Mouse (Mus musculus) spleen, adult 12 weeks (tissue): ENCODE results near the gene Mosmo.
"Not testable (repeated sequence)": the region's sequence is repeated elsewhere in the genome, so short reads cannot be mapped to it uniquely, and the experiment has no call there.

Experiments used
- DNase-seq: peaks from one replicate; pipeline ENCODE4 v3.0.0; 2022; ENCODE audit warnings: low spot score

The Mosmo gene

DNA sequence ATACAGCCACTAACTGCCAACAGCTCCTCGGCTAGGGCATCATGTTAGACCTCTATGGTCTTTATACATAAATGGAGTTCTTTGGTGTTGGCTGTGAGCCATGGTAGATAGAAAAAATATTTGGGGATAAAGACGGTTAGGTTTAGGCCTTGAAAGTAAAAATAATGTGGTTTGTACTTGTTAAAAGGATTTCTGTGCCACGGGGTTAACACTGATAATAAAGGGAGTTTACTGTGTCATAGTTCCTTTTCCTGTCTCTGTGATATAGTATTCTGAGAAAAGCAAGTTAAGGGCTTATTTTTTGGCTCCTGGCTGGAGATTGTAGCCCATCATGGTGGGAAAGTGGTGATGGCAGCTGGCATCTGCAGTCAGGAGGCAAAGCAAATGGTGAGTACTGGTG, 26.5 kb downstream of the Mosmo start:
- no peak for DNase-seq

DNA sequence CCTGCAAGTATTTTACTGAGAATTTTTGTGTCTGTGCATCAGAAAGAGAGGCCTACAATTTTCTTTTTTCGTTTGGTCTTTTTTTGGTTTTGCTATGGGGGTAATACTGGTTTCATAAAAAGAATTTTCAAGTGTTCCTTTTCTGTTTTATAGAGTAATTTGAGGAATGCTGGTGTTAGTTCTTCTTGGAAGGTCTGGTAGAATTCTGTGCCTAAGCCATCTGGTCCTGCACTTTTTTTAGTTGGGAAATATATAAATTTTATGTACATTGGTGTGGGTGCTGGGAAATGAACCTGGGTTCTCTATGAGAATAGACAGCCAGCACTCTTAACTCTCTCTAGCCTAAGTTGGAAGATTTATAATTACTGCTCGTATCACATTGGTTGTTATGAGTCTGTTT, 34.7 kb downstream of the Mosmo start:
- no peak for DNase-seq

DNA sequence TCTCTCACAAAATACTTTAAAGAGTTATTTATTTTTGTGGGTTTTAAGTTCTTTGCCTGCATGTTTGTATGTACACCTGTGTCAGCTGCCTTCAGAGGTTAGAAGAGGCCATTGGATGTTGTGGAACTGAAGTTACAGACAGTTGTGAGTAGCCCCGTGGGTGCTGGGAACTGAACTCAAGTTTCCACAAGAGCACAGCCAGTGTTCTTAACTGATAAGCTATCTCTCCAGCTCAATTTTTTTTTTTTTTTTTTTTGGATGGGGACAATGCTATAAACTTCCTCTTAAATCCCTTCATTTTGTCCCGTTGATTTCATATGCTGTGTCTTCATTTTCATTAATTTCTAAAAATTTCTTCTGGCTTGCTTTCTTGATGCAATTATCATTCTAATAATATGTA, 35.8 kb downstream of the Mosmo start:
- no peak for DNase-seq

DNA sequence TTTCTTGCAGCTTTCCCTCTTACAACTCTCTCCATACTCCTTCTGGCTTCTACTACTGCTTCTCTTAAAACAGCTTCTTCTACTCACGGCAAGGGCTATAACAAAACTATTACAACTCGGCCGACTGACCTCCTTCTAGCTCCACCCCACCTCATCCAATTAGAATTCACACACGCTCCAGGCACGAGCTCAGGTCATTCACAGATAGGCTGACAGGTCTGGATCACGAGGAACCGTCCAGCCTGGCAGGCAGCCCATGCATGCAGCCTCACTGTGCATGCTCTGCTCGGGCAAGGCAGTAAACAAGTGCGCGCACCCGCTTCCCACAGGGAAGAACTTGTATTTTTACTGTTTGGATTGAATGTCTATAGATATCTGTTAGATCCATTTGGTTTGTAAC, 36.5 kb downstream of the Mosmo start:
- DNase-seq, result not testable (repeated sequence)

DNA sequence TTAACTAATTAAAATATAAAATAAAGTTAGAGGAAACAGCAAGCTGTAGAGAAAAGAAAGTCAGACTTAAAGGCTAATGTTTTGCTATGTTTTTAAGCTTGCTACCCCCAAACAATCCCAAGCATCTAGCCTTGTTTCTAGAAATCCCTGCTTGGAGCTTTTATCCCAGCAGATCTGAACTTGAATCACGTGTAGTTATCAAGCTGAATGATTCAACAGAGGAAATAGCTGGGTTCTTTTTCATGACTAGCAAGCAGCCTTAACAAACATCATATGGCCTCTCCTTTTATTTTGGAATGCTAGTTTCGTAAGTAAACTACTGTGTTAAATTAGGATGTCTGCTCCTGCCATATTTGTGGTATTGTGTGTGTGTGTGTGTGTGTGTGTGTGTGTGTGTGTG, 39.8 kb downstream of the Mosmo start:
- no peak for DNase-seq

DNA sequence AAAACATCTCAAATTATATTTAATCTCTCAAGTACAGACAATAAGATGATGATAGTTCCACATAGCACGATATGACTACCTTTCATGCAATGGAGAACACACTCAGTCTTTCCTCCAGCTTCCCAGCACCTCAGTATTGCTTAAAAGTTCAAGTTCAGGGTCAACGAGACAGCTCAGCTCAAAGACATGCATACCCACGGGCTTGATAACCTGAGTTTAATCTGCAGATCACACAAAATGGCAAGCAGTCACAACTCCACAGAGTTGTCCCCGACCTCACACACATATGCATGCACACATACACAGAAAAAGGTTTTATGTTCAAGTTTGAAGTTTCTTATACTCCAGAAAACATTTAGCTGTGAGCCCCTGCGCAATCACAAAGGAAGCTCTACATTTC, 43.6 kb downstream of the Mosmo start:
- no peak for DNase-seq

DNA sequence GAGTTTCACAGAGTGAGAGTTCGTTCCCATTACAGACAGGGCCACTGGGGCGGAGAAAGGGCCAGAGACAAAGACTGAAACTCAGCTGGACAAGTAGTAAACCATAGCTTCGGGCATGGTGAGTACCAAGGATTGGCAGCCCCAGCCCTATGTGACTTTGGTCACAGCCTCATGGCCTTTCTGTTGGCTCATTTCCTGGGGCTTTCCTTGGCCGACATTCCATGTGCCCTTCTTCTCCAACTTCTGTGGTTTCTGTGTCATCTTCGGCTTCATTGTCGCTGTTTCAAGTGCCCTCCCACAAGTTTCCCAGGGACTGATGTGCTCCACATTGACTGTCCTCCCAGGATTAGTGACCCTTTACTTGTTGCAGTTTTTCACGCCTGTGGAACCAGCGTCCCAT, 44.0 kb downstream of the Mosmo start:
- DNase-seq, result no peak

DNA sequence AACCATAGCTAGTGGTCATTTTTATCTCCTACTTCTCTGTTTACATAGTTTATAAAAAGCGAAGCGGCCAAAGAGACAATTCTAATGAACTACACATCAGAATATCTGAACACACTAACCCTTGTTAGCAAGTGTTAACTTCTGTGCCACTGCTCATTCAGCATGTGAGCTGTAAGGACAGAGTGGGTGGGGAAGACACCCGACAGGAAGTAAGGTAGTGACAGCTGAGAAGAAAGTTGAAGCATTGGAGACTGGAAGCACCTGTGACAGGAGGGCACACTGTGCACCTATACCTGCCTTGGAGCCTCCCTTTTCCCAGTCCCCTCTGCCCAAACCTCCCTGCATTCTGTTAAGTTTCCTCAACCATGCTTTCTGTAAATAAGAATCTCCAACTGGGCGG, 44.6 kb downstream of the Mosmo start:
- DNase-seq, result no peak

DNA sequence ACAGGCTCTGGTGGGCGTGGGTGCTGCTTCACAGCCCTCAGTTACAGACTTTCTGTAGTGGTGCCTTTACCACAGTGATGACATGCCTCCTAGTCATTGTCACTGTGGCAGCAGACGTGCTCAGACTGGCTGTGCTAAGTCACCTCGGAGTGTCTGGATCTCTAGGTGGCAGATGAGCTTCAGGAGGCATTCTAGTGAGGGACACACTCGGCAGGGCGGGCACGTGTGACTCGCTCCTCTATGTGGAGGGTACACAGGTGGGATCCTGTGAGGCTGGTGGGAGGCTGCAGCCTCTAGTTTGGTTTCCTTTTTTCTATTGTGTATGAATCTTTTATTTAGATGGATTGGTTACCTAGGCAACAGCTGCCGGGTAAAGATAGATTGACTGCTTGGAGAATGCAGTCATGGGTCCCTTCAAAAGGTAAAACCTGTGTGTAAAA, 45.4 kb downstream of the Mosmo start:
- DNase-seq, result no peak

DNA sequence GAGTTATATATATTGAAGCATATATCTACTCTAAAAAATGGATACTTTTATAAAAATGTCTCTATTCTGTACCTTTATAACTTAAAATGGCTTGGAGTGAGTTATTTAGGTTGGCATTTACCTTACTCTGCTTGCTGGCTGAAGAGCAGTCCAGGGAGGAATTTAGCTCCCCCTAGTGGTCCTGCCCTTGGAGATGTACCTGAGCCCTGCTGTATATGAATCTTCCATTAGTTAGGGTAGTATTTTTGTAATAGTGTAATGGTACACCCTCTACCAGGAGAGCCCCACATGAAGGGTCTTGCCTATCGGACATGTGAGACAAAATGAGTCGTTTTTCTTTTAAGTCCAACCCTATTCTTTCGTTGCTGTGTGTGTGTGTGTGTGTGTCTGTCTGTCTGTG, 50.2 kb downstream of the Mosmo start:
- no peak for DNase-seq

DNA sequence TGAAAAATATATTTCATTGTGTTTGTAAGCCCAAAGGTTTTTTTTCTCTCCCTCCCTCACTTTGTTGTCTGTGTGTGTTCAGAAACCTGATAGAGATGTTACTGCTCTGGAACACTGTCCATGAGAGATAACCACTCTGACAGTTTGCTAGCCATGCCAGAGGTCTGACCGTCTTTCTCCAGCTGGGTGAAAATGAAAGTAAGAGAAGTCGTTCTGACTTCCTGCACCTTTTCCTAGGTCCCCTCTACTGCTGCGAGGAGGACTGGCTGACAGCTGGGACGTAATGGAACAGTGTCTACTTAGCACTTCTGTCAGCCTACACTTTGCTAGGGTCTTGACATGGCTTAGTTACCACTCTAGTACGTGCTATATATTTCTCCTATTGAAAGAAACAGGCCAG, 52.2 kb downstream of the Mosmo start:
- no peak for DNase-seq

DNA sequence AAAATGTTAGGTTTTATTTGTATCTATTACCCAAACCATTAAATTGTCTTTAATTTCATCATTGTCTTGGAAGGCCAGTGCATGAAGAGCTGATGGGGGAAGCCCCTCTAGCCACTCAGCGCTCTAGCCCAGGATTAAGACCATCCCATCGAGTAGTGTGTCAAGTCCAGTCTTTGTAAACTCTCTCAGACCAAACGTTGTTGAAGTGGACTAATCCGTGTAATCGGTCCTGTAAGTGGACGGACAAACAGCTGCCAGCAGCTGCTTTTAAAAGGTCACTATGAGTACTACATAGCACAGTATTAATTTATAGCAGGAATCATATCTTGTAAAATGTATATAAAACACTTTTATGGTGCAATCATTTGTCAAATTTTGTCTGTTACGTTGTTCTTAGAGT, 55.5 kb downstream of the Mosmo start:
- DNase-seq, result no peak

DNA sequence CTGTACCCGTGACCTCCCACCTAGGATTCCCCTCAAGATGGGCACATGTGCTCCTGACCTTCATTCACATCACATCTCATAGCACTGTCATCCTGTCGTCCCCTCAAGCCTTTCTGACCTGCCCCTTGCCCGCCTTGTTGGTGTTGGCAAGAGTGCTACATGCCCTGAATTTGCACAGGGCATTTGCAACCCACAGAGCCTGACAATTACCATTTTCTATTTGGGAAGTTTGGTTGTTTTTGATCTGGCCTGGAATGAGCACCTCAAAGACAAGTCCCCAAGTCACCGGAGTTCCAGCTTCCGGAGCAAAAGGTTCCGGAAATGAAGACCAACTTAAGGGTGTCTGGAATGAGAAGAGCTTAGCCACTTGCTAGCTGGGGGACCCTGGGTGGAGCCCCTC, 61.6 kb downstream of the Mosmo start, which contains the start of gene Vwa3a:
Vwa3a (plus strand) TSS at position 301 of the 400 bp plus-strand sequence.
- no peak for DNase-seq

DNA sequence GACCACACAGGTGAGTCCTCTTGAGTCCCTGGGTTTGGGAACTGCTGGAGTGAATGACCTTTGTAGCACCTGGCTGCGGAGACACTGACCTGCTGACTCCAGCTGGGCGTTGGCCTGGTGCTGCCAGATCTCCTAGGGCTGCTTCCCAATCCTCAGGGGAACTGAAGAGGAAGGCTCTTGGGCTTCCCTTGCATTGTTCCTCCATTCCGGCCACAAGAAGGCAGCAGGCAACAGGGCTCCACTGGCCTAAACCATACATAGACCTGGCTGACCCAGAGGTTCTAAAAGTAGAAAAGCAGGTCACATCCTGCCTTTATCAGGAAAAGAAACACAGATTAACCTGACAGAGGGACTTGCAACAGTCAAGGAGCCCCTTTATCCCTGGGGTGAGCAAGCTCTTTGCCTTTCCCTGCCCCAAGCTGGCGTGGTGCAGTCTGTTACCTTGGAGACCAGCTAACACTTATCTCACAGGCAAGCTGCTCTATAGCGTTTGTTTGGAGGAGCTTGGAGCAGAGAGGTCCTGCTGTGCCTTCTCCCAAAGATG, 62.2 kb downstream of the Mosmo start:
- DNase-seq, result no peak

DNA sequence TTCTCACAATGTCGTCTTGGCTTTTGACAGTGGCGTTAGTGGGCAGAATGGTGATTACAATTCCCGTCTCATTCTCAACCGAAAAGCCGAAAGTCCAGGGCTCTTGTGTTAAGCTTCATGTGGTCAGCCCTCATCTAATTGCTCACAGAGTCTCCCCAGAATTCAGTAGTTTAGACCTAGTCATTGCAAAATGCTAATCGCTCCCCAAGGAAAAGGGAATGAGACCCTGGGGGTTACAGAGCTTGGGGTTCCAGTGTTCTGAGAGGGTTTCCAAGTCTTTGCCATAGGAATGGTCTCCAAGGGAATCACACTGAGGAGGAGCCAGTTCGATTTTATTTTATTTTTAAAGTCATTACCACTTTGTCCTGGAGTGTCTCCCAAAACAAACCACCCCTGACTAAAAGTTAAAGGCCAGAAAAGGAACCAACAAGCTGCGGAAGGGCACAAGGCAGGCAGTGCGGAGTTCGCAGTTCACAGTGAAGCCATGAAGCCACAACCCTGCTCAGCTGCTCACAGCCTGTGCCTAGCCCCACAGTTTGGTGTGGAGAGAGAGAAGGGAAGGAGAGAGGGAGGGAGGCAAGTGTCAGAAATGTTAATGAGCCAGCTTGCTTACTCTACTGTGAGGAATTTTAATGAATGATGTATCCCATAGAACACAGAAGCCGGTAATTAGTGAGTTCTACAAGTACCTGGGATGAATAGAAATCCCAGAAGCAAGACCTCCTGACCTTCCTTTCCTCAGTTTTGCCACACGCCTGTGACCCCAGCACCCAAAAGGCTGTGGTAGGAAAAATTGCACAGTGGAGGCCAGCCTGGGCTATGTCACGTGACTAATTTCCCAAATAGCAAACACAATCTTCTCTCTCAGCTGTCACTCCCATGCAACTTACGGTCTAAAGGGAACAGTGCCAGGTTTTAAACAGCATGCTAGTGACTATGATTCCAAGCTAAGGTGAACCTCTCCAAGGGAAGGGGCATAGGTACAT, 66.2 kb downstream of the Mosmo start:
- DNase-seq, result no peak

DNA sequence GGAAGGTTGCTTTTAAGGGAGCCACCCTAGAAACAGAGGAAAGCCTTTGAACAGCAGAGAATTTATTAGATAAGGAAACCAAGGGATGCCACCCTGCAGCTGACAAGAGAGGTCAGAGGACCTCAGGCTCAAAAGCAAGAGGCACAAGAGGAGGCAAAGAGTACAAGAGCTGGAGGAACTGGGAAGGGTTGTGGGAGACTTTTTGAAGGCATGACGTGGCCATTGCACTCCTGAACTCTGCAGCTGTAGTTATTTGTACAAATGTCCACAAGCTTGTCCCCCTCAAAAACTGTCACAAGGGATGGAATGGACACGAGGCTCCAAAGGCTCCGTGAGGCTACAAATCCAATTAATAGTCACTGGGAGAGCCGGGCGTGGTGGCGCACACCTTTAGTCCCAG, 67.2 kb downstream of the Mosmo start:
- DNase-seq, result no peak

DNA sequence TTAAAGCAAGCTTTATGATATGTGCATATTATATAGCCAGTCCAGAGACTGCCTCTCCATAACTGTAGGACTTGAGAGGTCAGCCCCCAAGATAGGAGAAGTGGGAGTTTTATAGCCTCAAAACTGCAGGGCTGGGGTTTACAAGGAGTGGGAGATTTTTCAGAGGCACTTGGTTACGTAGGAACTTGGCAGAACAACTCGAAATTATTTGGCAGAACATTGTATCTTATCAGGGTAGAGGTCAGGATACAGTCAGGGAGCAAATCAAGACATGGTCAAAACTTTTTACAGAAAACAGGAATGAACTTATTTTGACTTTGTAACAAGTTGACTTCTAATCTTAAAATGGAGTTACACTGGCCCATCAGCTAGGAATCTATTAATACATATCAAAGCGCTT, 68.6 kb downstream of the Mosmo start:
- DNase-seq, result no peak

DNA sequence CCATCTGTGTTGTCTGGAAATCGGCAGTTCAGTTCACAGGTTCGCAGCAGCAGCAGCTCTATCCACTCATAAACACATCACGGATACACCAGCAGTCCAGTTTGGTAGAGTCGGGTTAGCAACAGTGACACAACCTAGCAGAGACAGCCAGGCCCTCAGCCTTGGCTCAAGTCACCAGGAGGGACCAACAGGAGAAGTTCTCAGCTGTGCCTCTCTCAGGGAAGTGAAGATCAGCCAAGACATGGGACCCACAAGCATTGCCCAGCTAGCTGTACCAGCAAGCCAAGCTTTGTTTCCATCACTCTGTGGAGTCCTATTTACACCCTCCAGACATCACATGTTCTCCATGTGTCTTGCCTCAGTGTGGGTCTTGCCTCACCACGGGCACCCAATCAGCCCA, 69.4 kb downstream of the Mosmo start:
- DNase-seq, result no peak

DNA sequence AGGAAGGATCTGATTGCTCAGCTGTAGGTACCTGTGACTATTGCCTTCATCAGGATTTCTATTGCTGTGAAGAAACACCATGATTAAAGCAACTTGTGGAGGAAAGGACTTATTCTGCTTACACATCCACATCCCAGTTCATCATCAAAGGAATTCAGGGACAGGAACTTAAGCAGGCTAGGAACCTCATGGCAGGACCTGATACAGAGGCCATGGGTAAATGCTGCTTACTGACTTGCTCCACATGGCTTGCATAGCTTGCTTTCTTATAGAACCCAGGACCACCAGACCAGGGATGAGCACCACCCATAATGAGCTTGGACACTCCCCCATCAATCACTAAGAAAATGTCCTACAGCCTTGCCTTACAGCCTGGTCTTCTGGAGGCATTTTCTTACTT, 71.1 kb downstream of the Mosmo start:
- DNase-seq, result no peak

DNA sequence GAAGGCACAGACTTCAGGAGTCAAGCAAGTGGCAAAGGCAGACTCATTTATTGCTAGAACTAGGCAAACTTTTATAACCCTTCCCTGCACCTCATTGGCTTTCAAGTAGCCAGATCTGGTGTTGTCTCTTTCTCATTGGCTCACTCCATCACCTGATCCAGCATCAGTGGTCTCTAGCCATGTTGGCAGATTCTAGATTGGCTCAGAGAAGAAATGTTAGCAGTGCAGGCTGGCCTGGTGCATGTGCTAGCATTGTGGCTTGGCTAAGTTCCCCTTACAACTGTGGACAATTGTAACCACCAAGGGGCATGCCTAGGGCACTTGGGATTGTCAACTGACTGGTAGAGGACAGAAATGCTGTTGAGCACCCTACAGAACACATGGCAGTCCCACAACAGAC, 73.9 kb downstream of the Mosmo start:
- DNase-seq, result no peak

DNA sequence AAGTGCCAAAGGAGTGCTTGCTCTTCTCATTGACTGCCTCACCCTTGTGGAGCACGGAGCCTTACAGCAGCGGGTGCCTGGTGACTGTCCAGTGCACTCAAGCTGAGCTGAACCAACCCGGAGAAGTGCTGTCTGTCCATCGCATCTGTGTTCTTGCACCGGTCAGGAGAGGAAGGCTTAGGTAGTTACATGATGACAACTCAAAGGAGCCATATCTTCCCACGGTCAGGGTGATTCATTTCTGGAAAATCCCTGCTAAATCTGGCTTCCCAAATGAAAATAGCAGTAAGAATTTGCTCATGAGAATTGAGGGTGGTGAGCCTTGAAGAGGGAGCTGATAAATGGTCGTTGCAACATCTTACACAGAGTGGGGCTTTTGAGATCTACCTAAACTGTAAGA, 74.5 kb downstream of the Mosmo start:
- DNase-seq, result no peak

DNA sequence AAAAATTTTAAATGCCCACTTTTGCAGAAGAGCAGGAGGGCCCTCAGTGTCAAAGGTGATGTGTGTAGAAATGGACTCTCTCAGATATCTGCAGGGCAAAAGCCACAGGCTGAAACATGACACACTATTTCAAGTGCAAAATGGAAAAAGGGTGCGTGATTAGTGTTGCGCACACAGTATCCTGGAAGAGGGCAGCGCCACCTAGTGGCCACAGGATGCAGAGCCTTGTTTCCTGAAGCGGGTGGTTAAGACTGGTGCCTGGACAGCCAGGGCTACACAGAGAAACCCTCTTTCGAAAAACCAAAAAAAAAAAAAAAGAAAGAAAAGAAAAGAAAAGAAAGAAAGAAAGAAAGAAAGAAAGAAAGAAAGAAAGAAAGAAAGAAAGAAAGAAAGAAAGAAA, 77.3 kb downstream of the Mosmo start:
- peak; percentile 66 for DNase-seq

DNA sequence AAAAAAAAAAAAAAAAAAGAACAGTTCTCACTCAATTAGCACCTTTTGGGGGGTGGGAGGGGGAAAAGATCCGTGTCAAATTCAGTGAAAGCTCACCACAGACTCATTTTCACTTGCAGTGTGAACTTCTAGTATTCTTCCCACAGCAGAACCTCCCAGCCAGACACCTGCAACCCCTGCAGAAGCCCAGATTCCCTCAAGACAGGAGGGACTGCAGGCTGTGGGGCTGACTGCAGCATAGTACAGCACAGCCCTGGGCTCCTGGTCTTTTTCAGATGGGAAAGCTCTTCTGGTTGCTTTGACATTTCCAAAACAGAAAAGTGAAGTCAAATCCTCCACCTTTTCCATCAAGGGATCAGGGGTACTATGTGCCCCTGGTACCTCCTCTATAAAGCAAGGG, 90.0 kb downstream of the Mosmo start:
- no peak for DNase-seq

DNA sequence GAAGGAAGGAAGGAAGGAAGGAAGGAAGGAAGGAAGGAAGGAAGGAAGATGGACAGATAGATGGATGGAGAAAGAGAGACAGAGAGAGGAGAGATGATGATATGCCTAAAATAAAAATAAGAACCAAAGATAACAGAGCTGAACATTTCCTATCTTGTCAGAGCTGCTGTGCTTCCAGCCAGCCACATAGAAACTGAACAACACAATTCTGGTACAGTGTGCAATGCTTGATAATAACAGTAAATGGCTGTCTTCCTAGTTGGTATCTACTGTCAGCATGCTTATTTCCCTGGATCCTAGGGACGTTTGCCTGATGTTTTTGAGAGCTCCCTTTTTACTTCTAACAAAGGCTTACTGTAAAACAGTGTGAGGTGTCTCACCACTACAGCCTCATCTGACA, 94.0 kb downstream of the Mosmo start:
- no peak for DNase-seq
